Mouse (Mus musculus): ENCODE measurements at regions not wholly inside any gene's neighbourhood (a gene's known extent, or its start where the extent isn't known, plus 50 kb on each side); places are given as distances from the start of the nearest gene placed in this dataset.

- Histone ChIP-seq H3K79me2 (ENCODE audit: control insufficient read depth, insufficient read depth, low read length) (no peaks in the 10 kb centered on the region), H3K27me3 (ENCODE audit: control insufficient read depth, insufficient read depth, low read length) (no peaks in the 10 kb centered on the region), H3K4me1 (ENCODE audit: control insufficient read depth, insufficient read depth, low read length) (no peaks in the 10 kb centered on the region), H3K36me3 (ENCODE audit: control insufficient read depth, insufficient read depth, low read length) (no peaks in the 10 kb centered on the region), H3K27ac (replicated peaks; ENCODE audit: insufficient read depth, low read depth, low read length) (no peak overlapping the region), H3K9ac (ENCODE audit: low read depth, low read length) (no peak overlapping the region), H3K4me3 (ENCODE audit: insufficient read depth, low read depth, low read length) (no peak overlapping the region)
- 65% methylated on average over 4 of the region's 4 CpGs for WGBS
- no peak for DNase-seq (ENCODE audit: extremely low read depth, low read depth, low spot score)
- TF ChIP-seq CTCF (IDR thresholded peaks at IDR 0.05; ENCODE audit: low read depth, low read length) = no peak
- no peak for TF ChIP-seq POLR2A (IDR thresholded peaks at IDR 0.05; ENCODE audit: extremely low read depth, insufficient read depth, low read length)
Measured at GRCm38 (mm10) chr2:172801804-172802203, 138.3 kb downstream of the Bmp7 start.

DNA sequence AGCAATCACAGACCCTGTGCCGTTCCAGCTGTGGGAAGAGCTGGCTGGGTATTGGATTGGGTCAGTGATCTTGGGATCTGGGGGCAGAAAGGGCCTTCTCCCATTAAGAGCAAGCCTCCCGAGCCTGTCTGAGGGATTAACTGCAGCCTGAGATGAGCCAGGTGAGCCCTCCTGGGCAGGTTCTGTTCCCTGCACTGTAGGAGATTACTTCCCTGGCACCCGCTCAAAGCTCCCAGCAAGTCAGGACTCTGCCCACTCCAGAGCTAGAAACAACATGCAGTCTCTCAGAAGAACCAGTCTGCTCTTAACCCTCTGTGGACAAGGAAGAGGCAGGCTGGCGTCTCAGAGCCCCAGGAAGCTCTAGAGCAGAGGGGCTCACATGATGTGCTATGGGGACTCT lies 132.7 kb downstream of the Bmp7 start:
- Histone ChIP-seq H3K27me3 (ENCODE audit: control insufficient read depth, insufficient read depth, low read length) (no peaks in the 10 kb centered on the region), H3K4me1 (ENCODE audit: control insufficient read depth, insufficient read depth, low read length) (no peaks in the 10 kb centered on the region), H3K4me3 (ENCODE audit: insufficient read depth, low read depth, low read length) (no peak overlapping the region), H3K79me2 (ENCODE audit: control insufficient read depth, insufficient read depth, low read length) (no peaks in the 10 kb centered on the region), H3K36me3 (ENCODE audit: control insufficient read depth, insufficient read depth, low read length) (no peaks in the 10 kb centered on the region), H3K27ac (replicated peaks; ENCODE audit: insufficient read depth, low read depth, low read length) (no peak overlapping the region), H3K9ac (ENCODE audit: low read depth, low read length) (no peak overlapping the region)
- TF ChIP-seq POLR2A (IDR thresholded peaks at IDR 0.05; ENCODE audit: extremely low read depth, insufficient read depth, low read length) (no peak), CTCF (IDR thresholded peaks at IDR 0.05; ENCODE audit: low read depth, low read length) (no peak)
- 80% methylated on average over 4 of the region's 4 CpGs for WGBS
- DNase-seq (ENCODE audit: extremely low read depth, low read depth, low spot score) = no peak

- no peak for DNase-seq (ENCODE audit: extremely low read depth, low read depth, low spot score)
- Histone ChIP-seq H3K79me2 (ENCODE audit: control insufficient read depth, insufficient read depth, low read length) (no peaks in the 10 kb centered on the region), H3K36me3 (ENCODE audit: control insufficient read depth, insufficient read depth, low read length) (no peaks in the 10 kb centered on the region), H3K4me1 (ENCODE audit: control insufficient read depth, insufficient read depth, low read length) (no peaks in the 10 kb centered on the region), H3K27ac (replicated peaks; ENCODE audit: insufficient read depth, low read depth, low read length) (no peak overlapping the region), H3K27me3 (ENCODE audit: control insufficient read depth, insufficient read depth, low read length) (no peaks in the 10 kb centered on the region), H3K4me3 (ENCODE audit: insufficient read depth, low read depth, low read length) (no peak overlapping the region), H3K9ac (ENCODE audit: low read depth, low read length) (no peak overlapping the region)
- WGBS = 80% methylated on average over 2 of the region's 2 CpGs
- TF ChIP-seq CTCF (IDR thresholded peaks at IDR 0.05; ENCODE audit: low read depth, low read length) (no peak), POLR2A (IDR thresholded peaks at IDR 0.05; ENCODE audit: extremely low read depth, insufficient read depth, low read length) (no peak)
Measured at GRCm38 (mm10) chr2:172809306-172809705, 130.8 kb downstream of the Bmp7 start.

- Histone ChIP-seq H3K27me3 (ENCODE audit: control insufficient read depth, insufficient read depth, low read length) (no peaks in the 10 kb centered on the region), H3K4me1 (ENCODE audit: control insufficient read depth, insufficient read depth, low read length) (no peaks in the 10 kb centered on the region), H3K4me3 (ENCODE audit: insufficient read depth, low read depth, low read length) (no peak overlapping the region), H3K27ac (replicated peaks; ENCODE audit: insufficient read depth, low read depth, low read length) (no peak overlapping the region), H3K9ac (ENCODE audit: low read depth, low read length) (no peak overlapping the region), H3K79me2 (ENCODE audit: control insufficient read depth, insufficient read depth, low read length) (no peaks in the 10 kb centered on the region), H3K36me3 (ENCODE audit: control insufficient read depth, insufficient read depth, low read length) (no peaks in the 10 kb centered on the region)
- TF ChIP-seq CTCF (IDR thresholded peaks at IDR 0.05; ENCODE audit: low read depth, low read length) (no peak), POLR2A (IDR thresholded peaks at IDR 0.05; ENCODE audit: extremely low read depth, insufficient read depth, low read length) (no peak)
- peak; percentile 28 for DNase-seq (ENCODE audit: extremely low read depth, low read depth, low spot score)
- WGBS = 57% methylated on average over 11 of the region's 11 CpGs
Measured at GRCm38 (mm10) chr2:172813319-172813718, 126.8 kb downstream of the Bmp7 start.

DNA sequence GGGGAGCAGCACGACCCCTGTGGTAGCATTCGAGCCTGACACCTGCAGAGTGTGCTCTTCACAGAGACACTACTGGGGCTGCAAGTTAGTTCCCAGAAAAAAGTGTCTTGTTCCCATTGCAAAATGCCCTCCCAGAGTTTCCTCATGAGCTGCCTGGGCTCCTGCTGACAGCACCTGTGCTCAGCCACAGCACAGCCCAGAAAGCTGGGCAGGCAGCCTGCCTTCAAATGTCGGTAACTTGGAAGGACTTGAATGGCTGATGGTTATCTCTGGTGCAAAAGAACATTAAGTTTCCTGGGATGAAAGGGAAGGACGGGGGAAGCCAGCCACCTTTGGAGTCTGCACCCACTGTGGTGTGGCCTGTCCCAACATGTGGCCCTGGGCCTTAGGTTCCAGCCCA lies 126.2 kb downstream of the Bmp7 start:
- Histone ChIP-seq H3K4me1 (ENCODE audit: control insufficient read depth, insufficient read depth, low read length) (no peaks in the 10 kb centered on the region), H3K79me2 (ENCODE audit: control insufficient read depth, insufficient read depth, low read length) (no peaks in the 10 kb centered on the region), H3K27ac (replicated peaks; ENCODE audit: insufficient read depth, low read depth, low read length) (no peak overlapping the region), H3K27me3 (ENCODE audit: control insufficient read depth, insufficient read depth, low read length) (no peaks in the 10 kb centered on the region), H3K4me3 (ENCODE audit: insufficient read depth, low read depth, low read length) (no peak overlapping the region), H3K36me3 (ENCODE audit: control insufficient read depth, insufficient read depth, low read length) (no peaks in the 10 kb centered on the region), H3K9ac (ENCODE audit: low read depth, low read length) (no peak overlapping the region)
- no peak for DNase-seq (ENCODE audit: extremely low read depth, low read depth, low spot score)
- 73% methylated on average over 4 of the region's 4 CpGs for WGBS
- TF ChIP-seq POLR2A (IDR thresholded peaks at IDR 0.05; ENCODE audit: extremely low read depth, insufficient read depth, low read length) (no peak), CTCF (IDR thresholded peaks at IDR 0.05; ENCODE audit: low read depth, low read length) (no peak)

DNA sequence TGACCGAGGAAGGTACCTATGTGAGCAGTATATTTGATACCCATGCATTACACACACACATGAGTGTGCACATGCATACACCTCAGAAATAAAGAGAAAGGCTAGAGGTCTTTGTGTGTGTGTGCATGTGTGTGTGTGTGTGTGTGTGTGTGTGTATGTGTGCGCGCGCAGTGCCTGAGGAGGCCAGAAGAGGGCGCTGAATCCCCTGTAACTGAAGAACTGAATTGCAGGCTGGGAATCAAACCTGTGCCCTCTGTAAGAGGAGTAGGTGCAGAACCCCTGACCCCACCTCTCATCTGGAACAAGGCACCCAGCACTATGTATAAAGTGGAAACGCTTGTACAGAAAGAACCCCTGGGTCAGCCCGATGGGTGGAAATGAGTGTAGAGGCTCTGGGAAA lies 125.0 kb downstream of the Bmp7 start:
- H3K36me3 ChIP-seq (ENCODE audit: control insufficient read depth, insufficient read depth, low read length) = no peaks in the 10 kb centered on the region
- no peaks in the 10 kb centered on the region for H3K79me2 ChIP-seq (ENCODE audit: control insufficient read depth, insufficient read depth, low read length)
- DNase-seq (ENCODE audit: extremely low read depth, low read depth, low spot score) = no peak
- no peak overlapping the region for H3K9ac ChIP-seq (ENCODE audit: low read depth, low read length)
- H3K4me1 ChIP-seq (ENCODE audit: control insufficient read depth, insufficient read depth, low read length) = no peaks in the 10 kb centered on the region
- H3K4me3 ChIP-seq (ENCODE audit: insufficient read depth, low read depth, low read length) = no peak overlapping the region
- TF ChIP-seq POLR2A (IDR thresholded peaks at IDR 0.05; ENCODE audit: extremely low read depth, insufficient read depth, low read length) = no peak
- no peak for TF ChIP-seq CTCF (IDR thresholded peaks at IDR 0.05; ENCODE audit: low read depth, low read length)
- H3K27me3 ChIP-seq (ENCODE audit: control insufficient read depth, insufficient read depth, low read length) = no peaks in the 10 kb centered on the region
- 96% methylated on average over 7 of the region's 7 CpGs for WGBS
- H3K27ac ChIP-seq (replicated peaks; ENCODE audit: insufficient read depth, low read depth, low read length) = no peak overlapping the region

Measured in liver, adult 2 months (tissue).